Mouse (Mus musculus) liver, embryonic 14.5 days (tissue): ENCODE data around the gene Tmem14c. TPM values are rescaled to one million over a fixed set of nuclear protein-coding genes. Genes with fewer than 3 reads are reported as not detected.
"Not testable (repeated sequence)": the region's sequence is repeated elsewhere in the genome, so short reads cannot be mapped to it uniquely, and the experiment has no call there.

Experiments
- ATAC-seq: fragments of 200-750 bp; cut with Nextera tagmentation; 2 replicates; pipeline ENCODE4 v1.8.0; 2017; ENCODE audit warnings: moderate number of reproducible peaks, mild to moderate bottlenecking, moderate library complexity; ENCODE audit not compliant: insufficient read depth
- DNase-seq, 3 experiments: peaks; one replicate each; pipeline ENCODE4 v3.0.0-alpha.2; 2012 to 2013; ENCODE audit warnings: low read depth in 3 of 3, low spot score in 3 of 3
- H3K27ac ChIP-seq: fragments of 300-500 bp; sonication (generic); 2 replicates; pipeline ENCODE4 v1.5.1; 2014; ENCODE audit warnings: moderate library complexity, mild to moderate bottlenecking, control low read depth, inconsistent platforms
- H3K27me3 ChIP-seq: fragments of 300-500 bp; sonication (generic); 2 replicates; pipeline ENCODE4 v1.6.1; 2014; ENCODE audit warnings: mild to moderate bottlenecking, low read length, moderate library complexity; ENCODE audit not compliant: control insufficient read depth, insufficient read depth
- H3K36me3 ChIP-seq: fragments of 300-500 bp; sonication (generic); replicated peaks from 2 replicates; pipeline ENCODE4 v1.6.1; 2014; ENCODE audit warnings: low read depth; ENCODE audit not compliant: control insufficient read depth, insufficient read depth
- H3K4me1 ChIP-seq, 2 experiments: fragments of 200-500 bp in 1 of 2; fragments of 300-500 bp in 1 of 2; sonication (generic) in 1 of 2; replicated peaks; 2 replicates each; pipeline ENCODE4 v1.6.1; 2012 to 2014; ENCODE audit warnings: antibody characterized with exemption in 1 of 2, inconsistent platforms in 1 of 2, low read length in 1 of 2; ENCODE audit not compliant: control insufficient read depth in 2 of 2, insufficient read depth in 2 of 2
- H3K4me2 ChIP-seq: fragments of 300-500 bp; sonication (generic); 2 replicates; pipeline ENCODE4 v1.6.1; 2014; ENCODE audit warnings: low read depth, mild to moderate bottlenecking, control low read depth, moderate library complexity
- H3K4me3 ChIP-seq, 2 experiments: fragments of 200-500 bp in 1 of 2; fragments of 300-500 bp in 1 of 2; sonication (generic) in 1 of 2; 2 replicates each; pipeline ENCODE4 v1.5.1; 2012 to 2014; ENCODE audit warnings: low read depth in 2 of 2, low read length in 2 of 2, mild to moderate bottlenecking in 2 of 2, control low read depth in 1 of 2, inconsistent platforms in 1 of 2, moderate library complexity in 1 of 2; ENCODE audit not compliant: insufficient read depth in 1 of 2
- H3K9ac ChIP-seq: fragments of 300-500 bp; sonication (generic); replicated peaks from 2 replicates; pipeline ENCODE4 v1.6.1; 2014; ENCODE audit warnings: mild to moderate bottlenecking, control low read depth, moderate library complexity
- H3K9me3 ChIP-seq: fragments of 300-500 bp; sonication (generic); 2 replicates; pipeline ENCODE4 v1.6.1; 2016; ENCODE audit warnings: low read length, mixed read lengths; ENCODE audit not compliant: control insufficient read depth
- CTCF ChIP-seq: IDR thresholded peaks from 2 replicates; pipeline ENCODE4 v1.5.1; 2016; ENCODE audit warnings: antibody characterized with exemption, low read depth, control low read depth
- EP300 ChIP-seq: IDR thresholded peaks from 2 replicates; pipeline ENCODE4 v1.6.1; 2016; ENCODE audit warnings: antibody characterized with exemption, low read depth
- WGBS: fragments of 180-500 bp; shearing (Covaris S2); extraction: QIAGEN DNeasy Blood & Tissue Kit; methylation state at CpG from one replicate; pipeline ENCODE4 v1.1.7; 2014; ENCODE audit not compliant: insufficient replicate concordance; 5-methylcytosine and 5-hydroxymethylcytosine counted together
- polyA plus RNA-seq, 2 experiments: library from polyadenylated mRNA; depleted of rRNA in 1 of 2; stranded (reverse) in 1 of 2; unstranded in 1 of 2; fragments of >200 nt; fragmentation: Nextera tagmentation in 1 of 2; extraction: Ambion mirVana in 1 of 2; gene quantifications; 2 replicates each; pipeline versions ENCODE4 v1.2.1 to v1.2.3; 2012 to 2014

The Tmem14c gene
- polyA plus RNA-seq, 2 experiments: 364 to 866 TPM

GRCm38 (mm10) chr13:40986081-40986480 is 30.0 kb upstream of the Tmem14c start:
- ATAC-seq (no peak), DNase-seq (no peak)
- no peak overlapping the region for H3K27ac ChIP-seq
- H3K27me3 ChIP-seq: no peaks in the 10 kb centered on the region
- H3K4me2 ChIP-seq: no peak overlapping the region
- peaks cover 6 to 12% of the 10 kb centered on the region in 2 experiments; a peak in 3 of 4 replicates for H3K4me1 ChIP-seq
- H3K4me3 ChIP-seq: no peak overlapping the region
- H3K36me3 ChIP-seq: no peaks in the 10 kb centered on the region
- WGBS: 62% methylated on average over 5 of the region's 5 CpGs
- no peaks in the 10 kb centered on the region for H3K9me3 ChIP-seq
- H3K9ac ChIP-seq: no peak overlapping the region
- TF ChIP-seq EP300 (0 out of 2 replicates have a peak, but pooled peaks have one; percentile 10), CTCF (no peak)

GRCm38 (mm10) chr13:40987608-40988303 is 28.3 kb upstream of the Tmem14c start:
- H3K36me3 ChIP-seq, H3K4me3 ChIP-seq, H3K27ac ChIP-seq, H3K27me3 ChIP-seq, H3K9ac ChIP-seq, H3K9me3 ChIP-seq: not testable (repeated sequence)
- Histone ChIP-seq H3K4me2 (peak overlapping the region; percentile 24; the same call in 1 of the 2 replicates), H3K4me1 (peaks cover 6 to 12% of the 10 kb centered on the region in 2 experiments; a peak in 3 of 4 replicates)
- ATAC-seq (peak; percentile 86), DNase-seq (peak in 1 of 3 experiments; percentile 33)
- peak; percentile 52 for TF ChIP-seq EP300
- 26% methylated on average over 4 of the region's 4 CpGs for WGBS

DNA sequence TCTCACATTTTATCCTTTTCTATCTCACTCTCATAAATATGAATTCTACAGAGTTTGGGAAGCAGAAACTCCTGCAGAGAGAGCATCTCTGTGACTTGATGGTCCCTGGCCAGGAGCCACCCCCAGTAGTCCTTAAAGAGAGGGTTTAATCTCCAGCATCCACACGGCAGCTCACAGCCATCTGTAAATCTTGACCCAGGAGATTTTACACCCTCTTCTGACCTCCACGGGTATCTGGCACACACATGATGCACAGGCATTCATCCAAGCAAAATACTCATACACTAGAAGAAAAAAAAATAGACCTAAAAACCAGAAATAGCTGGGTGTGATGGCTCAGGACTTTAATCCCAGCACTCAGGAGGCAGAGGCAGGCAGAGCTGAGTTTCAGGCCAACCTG is 27.7 kb upstream of the Tmem14c start:
- H3K4me3 ChIP-seq: no peak overlapping the region
- ATAC-seq (peak; percentile 64; the same call in 1 of the 2 replicates), DNase-seq (no peak)
- no peak overlapping the region; the same call in 1 of the 2 replicates for H3K9ac ChIP-seq
- no peaks in the 10 kb centered on the region for H3K9me3 ChIP-seq
- H3K4me2 ChIP-seq: peak overlapping the region; percentile 11; the same call in 1 of the 2 replicates
- no peaks in the 10 kb centered on the region for H3K27me3 ChIP-seq
- WGBS: 23% methylated on average over 2 of the region's 2 CpGs
- H3K27ac ChIP-seq: no peak overlapping the region
- no peaks in the 10 kb centered on the region for H3K36me3 ChIP-seq
- H3K4me1 ChIP-seq: peaks cover 6 to 12% of the 10 kb centered on the region in 2 experiments; a peak in 3 of 4 replicates
- TF ChIP-seq EP300: peak; percentile 43; the same call in 1 of the 2 replicates
- TF ChIP-seq CTCF: no peak

DNA sequence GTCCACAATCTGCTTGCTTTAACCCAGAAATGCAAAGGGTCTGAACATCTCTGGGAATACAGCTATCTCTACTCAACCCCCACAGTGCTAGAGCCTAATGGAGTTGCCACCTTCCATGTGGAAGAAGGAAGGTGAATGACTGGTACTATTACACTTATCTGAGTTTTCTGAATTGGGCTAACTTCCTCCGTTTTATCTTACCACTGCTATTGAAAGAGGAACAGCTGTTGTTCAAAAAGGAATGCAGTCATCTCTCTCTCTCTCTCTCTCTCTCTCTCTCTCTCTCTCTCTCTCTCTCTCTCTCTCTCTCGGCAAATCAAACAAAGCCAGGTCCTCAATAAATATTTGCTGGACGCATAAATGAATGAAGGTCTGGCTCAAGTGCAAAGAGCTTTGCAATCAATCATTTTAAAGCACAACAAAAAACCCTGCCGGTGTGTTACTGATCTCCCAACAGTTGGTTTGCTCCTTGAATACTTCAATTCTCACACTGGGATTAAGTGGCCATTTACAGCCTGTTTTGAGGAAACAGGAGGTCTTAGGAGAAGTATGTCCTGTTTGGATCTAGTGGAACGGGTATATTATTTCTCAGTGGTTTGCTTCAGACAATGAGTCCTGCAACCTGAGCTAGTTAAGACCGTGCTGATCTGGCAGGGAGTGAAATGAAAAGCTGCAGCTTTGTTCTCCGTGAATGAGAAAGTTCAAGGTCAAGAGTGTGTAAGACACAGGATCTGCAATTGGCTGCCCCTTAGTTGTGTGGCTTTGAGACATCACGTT is 21.4 kb upstream of the Tmem14c start:
- H3K27ac ChIP-seq: no peak overlapping the region
- DNase-seq (no peak), ATAC-seq (no peak)
- 19% methylated on average over 8 of the region's 8 CpGs for WGBS
- TF ChIP-seq CTCF (no peak), EP300 (no peak)
- H3K9ac ChIP-seq: no peak overlapping the region
- peaks cover 0 to 7% of the 10 kb centered on the region in 2 experiments; a peak in 3 of 4 replicates for H3K4me1 ChIP-seq
- H3K27me3 ChIP-seq: no peaks in the 10 kb centered on the region
- no peaks in the 10 kb centered on the region for H3K36me3 ChIP-seq
- H3K4me2 ChIP-seq: no peak overlapping the region; the same call in 1 of the 2 replicates
- no peaks in the 10 kb centered on the region for H3K9me3 ChIP-seq
- H3K4me3 ChIP-seq: no peak overlapping the region

DNA sequence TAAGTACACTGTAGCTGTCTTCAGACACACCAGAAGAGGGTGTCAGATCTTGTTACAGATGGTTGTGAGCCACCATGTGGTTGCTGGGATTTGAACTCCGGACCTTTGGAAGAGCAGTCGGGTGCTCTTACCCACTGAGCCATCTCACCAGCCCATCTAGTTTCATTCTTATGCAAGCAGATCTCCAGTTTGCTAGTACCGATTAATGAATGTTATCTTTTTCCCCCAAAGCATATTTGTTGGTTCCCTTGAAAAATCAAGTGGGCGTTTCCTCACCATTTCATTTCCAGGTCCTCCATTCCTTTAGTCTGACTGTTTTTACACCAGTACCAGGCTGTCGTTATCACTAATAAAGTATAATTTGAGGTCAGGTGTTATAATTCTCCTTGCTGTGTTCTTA is 17.6 kb upstream of the Tmem14c start:
- 57% methylated on average over 5 of the region's 5 CpGs for WGBS
- not testable (repeated sequence) for H3K4me3 ChIP-seq, H3K9me3 ChIP-seq, DNase-seq, H3K27me3 ChIP-seq, H3K27ac ChIP-seq, ATAC-seq, H3K9ac ChIP-seq, H3K36me3 ChIP-seq, H3K4me2 ChIP-seq
- H3K4me1 ChIP-seq: peaks cover 15 to 18% of the 10 kb centered on the region in 2 experiments
